In the genomic region with DNA sequence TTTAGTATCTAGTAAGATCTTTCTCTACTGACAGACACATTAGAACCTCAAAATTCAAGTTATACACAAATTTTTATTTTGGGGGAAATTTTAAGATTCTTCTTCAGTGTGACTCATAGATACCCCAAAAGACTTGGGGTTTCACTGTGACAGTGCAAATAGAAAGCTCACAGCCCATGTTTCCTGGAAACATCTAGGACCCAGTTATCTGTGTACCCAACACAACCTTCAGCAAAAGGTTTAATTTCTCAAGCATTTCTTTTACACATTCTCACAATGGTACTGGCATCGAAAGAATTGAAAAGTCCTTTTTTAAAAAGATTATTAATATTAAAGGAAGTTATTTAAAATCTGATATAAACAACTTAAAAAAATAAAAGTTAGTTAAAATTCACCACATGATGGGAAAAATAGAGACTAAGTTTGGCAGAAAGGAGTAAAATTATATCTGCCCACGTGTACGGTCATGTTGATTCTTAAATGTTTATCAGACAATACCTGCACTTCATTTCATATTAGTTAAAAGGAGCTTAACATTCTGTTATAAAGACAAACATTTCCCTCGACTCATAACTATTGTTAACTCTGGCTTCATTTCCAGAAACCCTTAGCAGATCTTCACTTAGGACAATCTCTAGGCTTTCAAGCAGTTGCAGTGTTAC, we compare ENCODE assay signal across 8 mouse cellular contexts. TPM values are rescaled to one million over a fixed set of nuclear protein-coding genes. Genes with fewer than 3 reads are reported as not detected.
A peak's percentile ranks its signal among the peaks of the same experiment; 100 is the strongest.
DNase-seq lines count a peak whose midpoint lies in the region; ATAC-seq lines count a peak whose summit lies in the region.

No protein-coding gene starts in this region.

- no peaks in the 10 kb centered on the region for H3K9me3 ChIP-seq in heart, embryonic 11.5 days (replicated peaks; ENCODE audit: control insufficient read depth, low read length)
- H3K9me3 ChIP-seq in forebrain, embryonic 11.5 days (ENCODE audit: control insufficient read depth, low read length), result no peaks in the 10 kb centered on the region
- H3K9me3 ChIP-seq in liver, embryonic 12.5 days (replicated peaks), result no peaks in the 10 kb centered on the region

- no peak for ATAC-seq in heart, embryonic 11.5 days (replicated peaks; ENCODE audit: insufficient number of reproducible peaks, low FRiP score, low TSS enrichment)
- no peak for ATAC-seq in forebrain, embryonic 11.5 days (replicated peaks; ENCODE audit: low FRiP score)
- no peak for ATAC-seq in liver, embryonic 12.5 days

- WGBS in heart, embryonic 11.5 days (ENCODE audit: insufficient replicate concordance), result 40% methylated on average over 4 of the region's 4 CpGs
- WGBS in forebrain, embryonic 11.5 days, result 38% methylated on average over 4 of the region's 4 CpGs
- 25% methylated on average over 4 of the region's 4 CpGs for WGBS in liver, embryonic 12.5 days (ENCODE audit: insufficient replicate concordance)

- peak overlapping the region; percentile 77 for H3K4me2 ChIP-seq in heart, embryonic 11.5 days
- peak overlapping the region; percentile 58 for H3K4me2 ChIP-seq in forebrain, embryonic 11.5 days (ENCODE audit: low read depth, low read length, severe bottlenecking)
- H3K4me2 ChIP-seq in liver, embryonic 12.5 days, result peak overlapping the region; percentile 85

- H3K9ac ChIP-seq in heart, embryonic 11.5 days (ENCODE audit: low read depth, low read length), result peak overlapping the region; percentile 84
- H3K9ac ChIP-seq in forebrain, embryonic 11.5 days (ENCODE audit: low read length), result peak overlapping the region; percentile 88
- peak overlapping the region; percentile 74 for H3K9ac ChIP-seq in liver, embryonic 12.5 days

- H3K27ac ChIP-seq in heart, embryonic 11.5 days (ENCODE audit: low read depth, low read length), result no peak overlapping the region
- H3K27ac ChIP-seq in forebrain, embryonic 11.5 days (ENCODE audit: low read depth, low read length), result no peak overlapping the region
- H3K27ac ChIP-seq in liver, embryonic 12.5 days, result peak overlapping the region; percentile 78; the same call in 1 of the 2 replicates

- peaks cover 7% of the 10 kb centered on the region; the same call in 1 of the 2 replicates for H3K4me1 ChIP-seq in heart, embryonic 11.5 days (ENCODE audit: control insufficient read depth, insufficient read depth, low read length)
- peaks cover 12% of the 10 kb centered on the region for H3K4me1 ChIP-seq in forebrain, embryonic 11.5 days (replicated peaks; ENCODE audit: control insufficient read depth, insufficient read depth, low read length)
- peaks cover 24% of the 10 kb centered on the region for H3K4me1 ChIP-seq in liver, embryonic 12.5 days

- H3K4me3 ChIP-seq in heart, embryonic 11.5 days (ENCODE audit: low read depth, low read length), result peak overlapping the region; percentile 78
- peak overlapping the region; percentile 69 for H3K4me3 ChIP-seq in forebrain, embryonic 11.5 days (ENCODE audit: low read depth, low read length)
- H3K4me3 ChIP-seq in liver, embryonic 12.5 days, result peak overlapping the region; percentile 73

- H3K27me3 ChIP-seq in heart, embryonic 11.5 days (ENCODE audit: control insufficient read depth, insufficient read depth, low read length), result no peaks in the 10 kb centered on the region
- H3K27me3 ChIP-seq in forebrain, embryonic 11.5 days (ENCODE audit: control insufficient read depth, insufficient read depth, low read length), result no peaks in the 10 kb centered on the region
- H3K27me3 ChIP-seq in liver, embryonic 12.5 days (replicated peaks), result no peaks in the 10 kb centered on the region

- no peak for DNase-seq in heart, postnatal 4 days
- DNase-seq in 416B (ENCODE audit: low read depth), result peak; percentile 44
- DNase-seq in forebrain, embryonic 11.5 days (ENCODE audit: low spot score), result no peak
- DNase-seq in layer of hippocampus, adult 11-12 months (ENCODE audit: low spot score), result no peak
- DNase-seq in layer of hippocampus, adult 9-10 months (ENCODE audit: low spot score), result no peak
- no peak for DNase-seq in ovary, adult 18-20 months (ENCODE audit: low spot score)

- no peaks in the 10 kb centered on the region for H3K36me3 ChIP-seq in heart, embryonic 11.5 days (ENCODE audit: control insufficient read depth, insufficient read depth, low read length)
- no peaks in the 10 kb centered on the region for H3K36me3 ChIP-seq in forebrain, embryonic 11.5 days (ENCODE audit: control insufficient read depth, insufficient read depth, low read length)
- H3K36me3 ChIP-seq in liver, embryonic 12.5 days, result peaks cover 4% of the 10 kb centered on the region

RNA-seq across cellular contexts. Expression of a gene that starts 1.2 kb away (rescaled TPM):
- 8.0 and 9.2 TPM in 2 replicates for polyA plus RNA-seq in heart, embryonic 11.5 days (2014; fragmentation: Nextera tagmentation; extraction: Ambion mirVana)
- 1 to 10 TPM; 7.8 to 8.0 TPM for total RNA-seq in heart, postnatal 4 days (2021)
- polyA plus RNA-seq in forebrain, embryonic 11.5 days (2014; fragmentation: Nextera tagmentation; extraction: Ambion mirVana), result 15.7 and 21.4 TPM in 2 replicates
- 8.2 and 8.4 TPM in 2 replicates for polyA plus RNA-seq in liver, embryonic 12.5 days (2016; fragmentation: Nextera tagmentation; extraction: Ambion mirVana)
